27 mouse cellular contexts compared by ENCODE assay signal in the genomic region with DNA sequence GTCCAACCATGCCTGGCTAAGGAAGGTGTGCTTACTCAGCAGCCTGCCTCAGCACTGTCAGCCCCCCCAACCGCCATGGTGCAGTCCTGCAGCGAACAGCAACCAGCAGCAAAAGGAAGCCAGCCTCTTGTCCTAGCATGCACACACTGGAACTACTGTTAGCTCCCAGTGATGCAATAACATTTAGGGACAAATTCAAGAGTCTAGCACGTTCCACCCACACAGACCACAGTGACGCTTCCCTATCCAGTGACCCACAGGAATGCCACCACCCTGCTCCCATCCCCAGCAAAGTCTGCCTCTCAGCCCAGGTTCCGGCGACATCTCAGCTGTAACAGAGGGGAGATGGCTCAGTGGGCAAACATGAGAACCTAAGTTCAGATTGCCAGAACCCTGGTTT. TPM values are rescaled to one million over a fixed set of nuclear protein-coding genes. Genes with fewer than 3 reads are reported as not detected.
DNase-seq lines count a peak whose midpoint lies in the region; ATAC-seq and TF ChIP-seq lines count a peak whose summit lies in the region.
"Had no signal": no experiment of that assay in that cellular context is flagged by ENCODE, and none has a peak within 500 bp of the region (broad histone marks: within the 10 kb centered on the region; RNA-seq: fewer than 3 reads in every experiment).

No protein-coding gene starts in this region.

- H3K9me3 ChIP-seq in liver, postnatal 0 days (ENCODE audit: low read length) = no peaks in the 10 kb centered on the region
- H3K9me3 ChIP-seq in liver, embryonic 12.5 days (replicated peaks) = no peaks in the 10 kb centered on the region
- H3K9me3 ChIP-seq in stomach, embryonic 15.5 days = no peaks in the 10 kb centered on the region
- no peaks in the 10 kb centered on the region for H3K9me3 ChIP-seq in stomach, postnatal 0 days (ENCODE audit: control insufficient read depth, low read length)
- no peaks in the 10 kb centered on the region for H3K9me3 ChIP-seq in forebrain, postnatal 0 days (ENCODE audit: low read length)
- H3K9me3 ChIP-seq: forebrain, embryonic 10.5 days; forebrain, embryonic 13.5 days; heart, embryonic 12.5 days; heart, embryonic 15.5 days; hindbrain, embryonic 10.5 days; hindbrain, embryonic 13.5 days had no signal

- 42% methylated on average over 6 of the region's 6 CpGs for WGBS in liver, postnatal 0 days (ENCODE audit: insufficient replicate concordance)
- 46% methylated on average over 6 of the region's 6 CpGs for WGBS in liver, embryonic 12.5 days (ENCODE audit: insufficient replicate concordance)
- WGBS in stomach, embryonic 15.5 days = 67% methylated on average over 6 of the region's 6 CpGs
- 60% methylated on average over 6 of the region's 6 CpGs for WGBS in stomach, postnatal 0 days
- WGBS in forebrain, postnatal 0 days = 78% methylated on average over 6 of the region's 6 CpGs

- ATAC-seq in liver, postnatal 0 days = peak; percentile 65
- no peak for ATAC-seq in liver, embryonic 12.5 days
- ATAC-seq in stomach, embryonic 15.5 days (ENCODE audit: insufficient read depth, low FRiP score, low read depth) = peak; percentile 22; the same call in 1 of the 2 replicates
- ATAC-seq in stomach, postnatal 0 days (ENCODE audit: low FRiP score, low TSS enrichment) = no peak
- 0 out of 2 replicates have a peak, but pooled peaks have one; percentile 13 for ATAC-seq in megakaryocyte progenitor cell, adult 5-6 weeks (replicated peaks; ENCODE audit: poor library complexity)
- no peak for ATAC-seq in forebrain, postnatal 0 days
- ATAC-seq: activated CD4-positive, CD25-positive, alpha-beta regulatory T cell, adult 4 months; CD4-positive, CD25-positive, alpha-beta regulatory T cell, adult 4 months; forebrain, embryonic 13.5 days; forebrain, embryonic 16.5 days; hindbrain, embryonic 16.5 days had no signal

- H3K36me3 ChIP-seq in liver, postnatal 0 days (replicated peaks; ENCODE audit: insufficient read depth, low read length) = no peaks in the 10 kb centered on the region
- no peaks in the 10 kb centered on the region for H3K36me3 ChIP-seq in liver, embryonic 12.5 days
- H3K36me3 ChIP-seq in stomach, embryonic 15.5 days = no peaks in the 10 kb centered on the region
- no peaks in the 10 kb centered on the region for H3K36me3 ChIP-seq in stomach, postnatal 0 days (ENCODE audit: control insufficient read depth, insufficient read depth, low read length)
- 0 out of 2 replicates have a peak, but pooled peaks cover 3% of the 10 kb centered on the region for H3K36me3 ChIP-seq in forebrain, postnatal 0 days (ENCODE audit: insufficient read depth)
- H3K36me3 ChIP-seq: heart, embryonic 12.5 days; heart, embryonic 15.5 days had no signal

- H3K27ac ChIP-seq in liver, postnatal 0 days (ENCODE audit: low read depth) = no peak overlapping the region
- no peak overlapping the region for H3K27ac ChIP-seq in liver, embryonic 12.5 days
- no peak overlapping the region for H3K27ac ChIP-seq in stomach, embryonic 15.5 days
- no peak overlapping the region for H3K27ac ChIP-seq in stomach, postnatal 0 days (replicated peaks)
- no peak overlapping the region for H3K27ac ChIP-seq in forebrain, postnatal 0 days (ENCODE audit: low read depth, low read length)
- H3K27ac ChIP-seq: forebrain, embryonic 10.5 days; forebrain, embryonic 13.5 days; gastrocnemius, adult 2 months; heart, embryonic 15.5 days; hindbrain, embryonic 10.5 days; hindbrain, embryonic 13.5 days had no signal

- no peaks in the 10 kb centered on the region for H3K27me3 ChIP-seq in liver, postnatal 0 days (ENCODE audit: insufficient read depth, low read length)
- no peaks in the 10 kb centered on the region for H3K27me3 ChIP-seq in liver, embryonic 12.5 days (replicated peaks)
- no peaks in the 10 kb centered on the region for H3K27me3 ChIP-seq in stomach, embryonic 15.5 days (replicated peaks)
- H3K27me3 ChIP-seq in stomach, postnatal 0 days (ENCODE audit: control insufficient read depth, insufficient read depth, low read length) = no peaks in the 10 kb centered on the region
- H3K27me3 ChIP-seq in forebrain, postnatal 0 days (ENCODE audit: insufficient read depth, low read length) = no peaks in the 10 kb centered on the region
- H3K27me3 ChIP-seq: forebrain, embryonic 13.5 days; hindbrain, embryonic 13.5 days had no signal

- no peak overlapping the region for H3K9ac ChIP-seq in liver, postnatal 0 days (replicated peaks)
- no peak overlapping the region for H3K9ac ChIP-seq in liver, embryonic 12.5 days
- H3K9ac ChIP-seq in stomach, embryonic 15.5 days = no peak overlapping the region
- H3K9ac ChIP-seq in stomach, postnatal 0 days (ENCODE audit: low read length) = no peak overlapping the region
- H3K9ac ChIP-seq in forebrain, postnatal 0 days = no peak overlapping the region
- H3K9ac ChIP-seq: forebrain, embryonic 13.5 days; heart, embryonic 12.5 days; heart, embryonic 15.5 days; hindbrain, embryonic 13.5 days had no signal

- no peak for TF ChIP-seq EP300 in liver, postnatal 0 days (IDR thresholded peaks at IDR 0.05; ENCODE audit: low read depth)
- TF ChIP-seq EP300 in stomach, postnatal 0 days (optimal IDR thresholded peaks at IDR 0.05) = no peak

- DNase-seq in liver, postnatal 0 days = peak; percentile 16
- no peak for DNase-seq in stomach, postnatal 0 days (ENCODE audit: low spot score)
- DNase-seq in forebrain, postnatal 0 days = no peak
- DNase-seq: adrenal gland, adult 8-10 months; adrenal gland, postnatal 25 days; cerebellum, adult 11-12 months; cerebellum, adult 9-10 months; cerebellum, postnatal 14 days; gastrocnemius, adult 2 months; gastrocnemius, postnatal 14 days; heart, adult 18-20 months; heart, postnatal 10 days; heart, postnatal 36 days had no signal

- no peak for TF ChIP-seq CTCF in liver, postnatal 0 days (IDR thresholded peaks at IDR 0.05; ENCODE audit: low read depth)
- no peak for TF ChIP-seq CTCF in stomach, postnatal 0 days (IDR thresholded peaks at IDR 0.05; ENCODE audit: low read depth)
- no peak for TF ChIP-seq CTCF in forebrain, postnatal 0 days (IDR thresholded peaks at IDR 0.05; ENCODE audit: low read depth)

- H3K4me1 ChIP-seq in liver, postnatal 0 days (ENCODE audit: insufficient read depth) = no peaks in the 10 kb centered on the region
- H3K4me1 ChIP-seq in liver, embryonic 12.5 days = no peaks in the 10 kb centered on the region
- no peaks in the 10 kb centered on the region for H3K4me1 ChIP-seq in stomach, embryonic 15.5 days
- H3K4me1 ChIP-seq in stomach, postnatal 0 days (replicated peaks; ENCODE audit: control insufficient read depth, insufficient read depth) = no peaks in the 10 kb centered on the region
- no peaks in the 10 kb centered on the region for H3K4me1 ChIP-seq in forebrain, postnatal 0 days (ENCODE audit: insufficient read depth)
- H3K4me1 ChIP-seq: heart, embryonic 12.5 days had no signal

- no peak overlapping the region for H3K4me3 ChIP-seq in liver, postnatal 0 days (ENCODE audit: low read depth, low read length)
- no peak overlapping the region for H3K4me3 ChIP-seq in liver, embryonic 12.5 days
- no peak overlapping the region for H3K4me3 ChIP-seq in stomach, embryonic 15.5 days (replicated peaks)
- no peak overlapping the region for H3K4me3 ChIP-seq in stomach, postnatal 0 days (ENCODE audit: low read depth, low read length)
- no peak overlapping the region for H3K4me3 ChIP-seq in forebrain, postnatal 0 days (ENCODE audit: low read depth, low read length)
- H3K4me3 ChIP-seq: forebrain, embryonic 10.5 days; forebrain, embryonic 13.5 days; gastrocnemius, adult 2 months; heart, embryonic 12.5 days; heart, embryonic 15.5 days; hindbrain, embryonic 10.5 days; hindbrain, embryonic 13.5 days had no signal

- no peak overlapping the region for H3K4me2 ChIP-seq in liver, postnatal 0 days (ENCODE audit: low read depth, low read length)
- no peak overlapping the region for H3K4me2 ChIP-seq in liver, embryonic 12.5 days
- no peak overlapping the region for H3K4me2 ChIP-seq in stomach, embryonic 15.5 days
- H3K4me2 ChIP-seq in stomach, postnatal 0 days (replicated peaks; ENCODE audit: low read depth) = no peak overlapping the region
- H3K4me2 ChIP-seq in forebrain, postnatal 0 days (ENCODE audit: low read depth) = no peak overlapping the region
- H3K4me2 ChIP-seq: forebrain, embryonic 13.5 days; heart, embryonic 12.5 days; heart, embryonic 15.5 days; hindbrain, embryonic 13.5 days had no signal

RNA-seq across cellular contexts. Expression of gene Snhg11, which starts 29.0 kb away (rescaled TPM):
- polyA plus RNA-seq in liver, postnatal 0 days (2015; fragmentation: Nextera tagmentation; extraction: Ambion mirVana) = 0.28 and 0.57 TPM in 2 replicates
- polyA plus RNA-seq in liver, embryonic 12.5 days (2016; fragmentation: Nextera tagmentation; extraction: Ambion mirVana) = 2.2 and 2.4 TPM in 2 replicates
- polyA plus RNA-seq in stomach, embryonic 15.5 days (2015; fragmentation: Nextera tagmentation; extraction: Ambion mirVana) = 5.9 and 6.9 TPM in 2 replicates
- polyA plus RNA-seq in stomach, postnatal 0 days (2015; fragmentation: Nextera tagmentation; extraction: Ambion mirVana) = 3.3 and 3.7 TPM in 2 replicates
- 0.17 and 0.24 TPM in 2 replicates for total RNA-seq in megakaryocyte progenitor cell, adult 5-6 weeks (2015)
- 0.03 and 0.17 TPM in 2 replicates for total RNA-seq in megakaryocyte progenitor cell, adult 5-6 weeks (2017)
- 68.4 and 142 TPM in 2 replicates for total RNA-seq in forebrain, postnatal 0 days (2014; rRNA removed)
- 39.8 and 179 TPM in 2 replicates for polyA plus RNA-seq in forebrain, postnatal 0 days (2015; fragmentation: Nextera tagmentation; extraction: Ambion mirVana)
- total RNA-seq: heart, postnatal 36 days had no signal
- polyA plus RNA-seq: C2C12 had no signal

RNA-seq across cellular contexts. Expression of gene Lbp, which starts 40.2 kb away (rescaled TPM):
- 167 and 193 TPM in 2 replicates for polyA plus RNA-seq in liver, postnatal 0 days (2015; fragmentation: Nextera tagmentation; extraction: Ambion mirVana)
- polyA plus RNA-seq in liver, embryonic 12.5 days (2016; fragmentation: Nextera tagmentation; extraction: Ambion mirVana) = 12.9 and 14.4 TPM in 2 replicates
- polyA plus RNA-seq in stomach, embryonic 15.5 days (2015; fragmentation: Nextera tagmentation; extraction: Ambion mirVana) = 6.0 and 8.2 TPM in 2 replicates
- polyA plus RNA-seq in stomach, postnatal 0 days (2015; fragmentation: Nextera tagmentation; extraction: Ambion mirVana) = 3.1 and 3.4 TPM in 2 replicates
- 71.3 and 89.1 TPM in 2 replicates for total RNA-seq in megakaryocyte progenitor cell, adult 5-6 weeks (2015)
- total RNA-seq in megakaryocyte progenitor cell, adult 5-6 weeks (2017) = 212 and 229 TPM in 2 replicates
- 4.7 and 5.3 TPM in 2 replicates for total RNA-seq in forebrain, postnatal 0 days (2014; rRNA removed)
- 5.7 and 8.0 TPM in 2 replicates for polyA plus RNA-seq in forebrain, postnatal 0 days (2015; fragmentation: Nextera tagmentation; extraction: Ambion mirVana)
- polyA plus RNA-seq: C2C12 had no signal

Comparison
In these comparisons a context has a peak if more than half of its experiments do, and no peak if none do; other contexts are left out.
1. ATAC-seq: peak in liver, postnatal 0 days (single experiment), stomach, embryonic 15.5 days (single experiment) and megakaryocyte progenitor cell, adult 5-6 weeks (single experiment); none in liver, embryonic 12.5 days (single experiment), stomach, postnatal 0 days (single experiment) and forebrain, postnatal 0 days (single experiment).
2. RNA of gene Lbp, which starts 40.2 kb away (polyA plus RNA-seq): 167 to 193 TPM in liver, postnatal 0 days; 12.9 to 14.4 TPM in liver, embryonic 12.5 days, 6.0 to 8.2 TPM in stomach, embryonic 15.5 days, 5.7 to 8.0 TPM in forebrain, postnatal 0 days and 3.1 to 3.4 TPM in stomach, postnatal 0 days; every median in the first group is over 10 times any median in the second.